Mouse (Mus musculus): ENCODE measurements around the gene Olfr1039. TPM values are rescaled to one million over a fixed set of nuclear protein-coding genes. Genes with fewer than 3 reads are reported as not detected.

The Olfr1039 gene
- polyA plus RNA-seq (2015; fragmentation: Illumina TruSeq; extraction: RNeasy Lipid Tissue Mini Kit (QIAGEN cat#74804); ENCODE audit: low read depth, low replicate concordance), result not detected

GRCm38 (mm10) chr2:86135828-86136227, at the start of gene Olfr1039:
Gene Olfr1039, minus strand, starts transcription at chr2:86135928.

GRCm38 (mm10) chr2:86177720-86178119, 42.0 kb upstream of the Olfr1039 start, which contains the start of gene Olfr1044:
Gene Olfr1044, minus strand, starts transcription at chr2:86177820.

GRCm38 (mm10) chr2:86167422-86167821, 31.7 kb upstream of the Olfr1039 start, which contains the start of gene Olfr1043:
Gene Olfr1043, minus strand, starts transcription at chr2:86167522.

GRCm38 (mm10) chr2:86161738-86162137, 26.0 kb upstream of the Olfr1039 start, which contains the start of gene Olfr1042:
Gene Olfr1042, minus strand, starts transcription at chr2:86161838.

GRCm38 (mm10) chr2:86146632-86147031, 10.9 kb upstream of the Olfr1039 start, which contains the start of gene Olfr1040:
Gene Olfr1040, minus strand, starts transcription at chr2:86146732.

GRCm38 (mm10) chr2:86087285-86087684, 48.4 kb downstream of the Olfr1039 start, which contains the start of gene Olfr1037:
Gene Olfr1037, minus strand, starts transcription at chr2:86087385.

Other genes with a start within 250 kb of the Olfr1039 start
- gene Olfr1024, start 230.9 kb downstream of the Olfr1039 start, polyA plus RNA-seq (2015; fragmentation: Illumina TruSeq; extraction: RNeasy Lipid Tissue Mini Kit (QIAGEN cat#74804); ENCODE audit: low read depth, low replicate concordance), result not detected
- gene Olfr1025-ps1, start 220.7 kb downstream of the Olfr1039 start, polyA plus RNA-seq (2015; fragmentation: Illumina TruSeq; extraction: RNeasy Lipid Tissue Mini Kit (QIAGEN cat#74804); ENCODE audit: low read depth, low replicate concordance), result not detected
- not detected for gene Olfr1026, start 214.4 kb downstream of the Olfr1039 start, polyA plus RNA-seq (2015; fragmentation: Illumina TruSeq; extraction: RNeasy Lipid Tissue Mini Kit (QIAGEN cat#74804); ENCODE audit: low read depth, low replicate concordance)
- not detected for gene Olfr1028, start 185.5 kb downstream of the Olfr1039 start, polyA plus RNA-seq (2015; fragmentation: Illumina TruSeq; extraction: RNeasy Lipid Tissue Mini Kit (QIAGEN cat#74804); ENCODE audit: low read depth, low replicate concordance)
- gene Olfr1029, start 162.0 kb downstream of the Olfr1039 start, polyA plus RNA-seq (2015; fragmentation: Illumina TruSeq; extraction: RNeasy Lipid Tissue Mini Kit (QIAGEN cat#74804); ENCODE audit: low read depth, low replicate concordance), result not detected
- gene Olfr1030, start 156.7 kb downstream of the Olfr1039 start, polyA plus RNA-seq (2015; fragmentation: Illumina TruSeq; extraction: RNeasy Lipid Tissue Mini Kit (QIAGEN cat#74804); ENCODE audit: low read depth, low replicate concordance), result not detected
- gene Olfr1031, start 145.6 kb downstream of the Olfr1039 start, polyA plus RNA-seq (2015; fragmentation: Illumina TruSeq; extraction: RNeasy Lipid Tissue Mini Kit (QIAGEN cat#74804); ENCODE audit: low read depth, low replicate concordance), result not detected
- not detected for gene Olfr1032, start 130.4 kb downstream of the Olfr1039 start, polyA plus RNA-seq (2015; fragmentation: Illumina TruSeq; extraction: RNeasy Lipid Tissue Mini Kit (QIAGEN cat#74804); ENCODE audit: low read depth, low replicate concordance)
- 0.13 TPM for gene Olfr1033, start 115.3 kb downstream of the Olfr1039 start, polyA plus RNA-seq (2015; fragmentation: Illumina TruSeq; extraction: RNeasy Lipid Tissue Mini Kit (QIAGEN cat#74804); ENCODE audit: low read depth, low replicate concordance)
- not detected for gene Olfr1034, start 90.1 kb downstream of the Olfr1039 start, polyA plus RNA-seq (2015; fragmentation: Illumina TruSeq; extraction: RNeasy Lipid Tissue Mini Kit (QIAGEN cat#74804); ENCODE audit: low read depth, low replicate concordance)
- not detected for gene Olfr1036, start 61.9 kb downstream of the Olfr1039 start, polyA plus RNA-seq (2015; fragmentation: Illumina TruSeq; extraction: RNeasy Lipid Tissue Mini Kit (QIAGEN cat#74804); ENCODE audit: low read depth, low replicate concordance)
- gene Olfr1037, start 48.5 kb downstream of the Olfr1039 start, polyA plus RNA-seq (2015; fragmentation: Illumina TruSeq; extraction: RNeasy Lipid Tissue Mini Kit (QIAGEN cat#74804); ENCODE audit: low read depth, low replicate concordance), result not detected
- not detected for gene Olfr1040, start 10.8 kb upstream of the Olfr1039 start, polyA plus RNA-seq (2015; fragmentation: Illumina TruSeq; extraction: RNeasy Lipid Tissue Mini Kit (QIAGEN cat#74804); ENCODE audit: low read depth, low replicate concordance)
- gene Olfr1042, start 25.9 kb upstream of the Olfr1039 start, polyA plus RNA-seq (2015; fragmentation: Illumina TruSeq; extraction: RNeasy Lipid Tissue Mini Kit (QIAGEN cat#74804); ENCODE audit: low read depth, low replicate concordance), result not detected
- not detected for gene Olfr1043, start 31.6 kb upstream of the Olfr1039 start, polyA plus RNA-seq (2015; fragmentation: Illumina TruSeq; extraction: RNeasy Lipid Tissue Mini Kit (QIAGEN cat#74804); ENCODE audit: low read depth, low replicate concordance)
- not detected for gene Olfr1044, start 41.9 kb upstream of the Olfr1039 start, polyA plus RNA-seq (2015; fragmentation: Illumina TruSeq; extraction: RNeasy Lipid Tissue Mini Kit (QIAGEN cat#74804); ENCODE audit: low read depth, low replicate concordance)
- gene Olfr52, start 49.8 kb upstream of the Olfr1039 start, polyA plus RNA-seq (2015; fragmentation: Illumina TruSeq; extraction: RNeasy Lipid Tissue Mini Kit (QIAGEN cat#74804); ENCODE audit: low read depth, low replicate concordance), result not detected
- not detected for gene Olfr1045, start 67.1 kb upstream of the Olfr1039 start, polyA plus RNA-seq (2015; fragmentation: Illumina TruSeq; extraction: RNeasy Lipid Tissue Mini Kit (QIAGEN cat#74804); ENCODE audit: low read depth, low replicate concordance)
- not detected for gene Olfr1046, start 83.4 kb upstream of the Olfr1039 start, polyA plus RNA-seq (2015; fragmentation: Illumina TruSeq; extraction: RNeasy Lipid Tissue Mini Kit (QIAGEN cat#74804); ENCODE audit: low read depth, low replicate concordance)
- gene Olfr1047, start 95.5 kb upstream of the Olfr1039 start, polyA plus RNA-seq (2015; fragmentation: Illumina TruSeq; extraction: RNeasy Lipid Tissue Mini Kit (QIAGEN cat#74804); ENCODE audit: low read depth, low replicate concordance), result not detected
- gene Olfr1048, start 104.4 kb upstream of the Olfr1039 start, polyA plus RNA-seq (2015; fragmentation: Illumina TruSeq; extraction: RNeasy Lipid Tissue Mini Kit (QIAGEN cat#74804); ENCODE audit: low read depth, low replicate concordance), result not detected
- gene Olfr1049, start 122.4 kb upstream of the Olfr1039 start, polyA plus RNA-seq (2015; fragmentation: Illumina TruSeq; extraction: RNeasy Lipid Tissue Mini Kit (QIAGEN cat#74804); ENCODE audit: low read depth, low replicate concordance), result not detected
- not detected for gene Olfr1051, start 143.2 kb upstream of the Olfr1039 start, polyA plus RNA-seq (2015; fragmentation: Illumina TruSeq; extraction: RNeasy Lipid Tissue Mini Kit (QIAGEN cat#74804); ENCODE audit: low read depth, low replicate concordance)
- not detected for gene Olfr1052, start 156.5 kb upstream of the Olfr1039 start, polyA plus RNA-seq (2015; fragmentation: Illumina TruSeq; extraction: RNeasy Lipid Tissue Mini Kit (QIAGEN cat#74804); ENCODE audit: low read depth, low replicate concordance)
- not detected for gene Olfr1053, start 179.4 kb upstream of the Olfr1039 start, polyA plus RNA-seq (2015; fragmentation: Illumina TruSeq; extraction: RNeasy Lipid Tissue Mini Kit (QIAGEN cat#74804); ENCODE audit: low read depth, low replicate concordance)
- not detected for gene Olfr1054, start 199.5 kb upstream of the Olfr1039 start, polyA plus RNA-seq (2015; fragmentation: Illumina TruSeq; extraction: RNeasy Lipid Tissue Mini Kit (QIAGEN cat#74804); ENCODE audit: low read depth, low replicate concordance)
- gene Olfr1055, start 214.4 kb upstream of the Olfr1039 start, polyA plus RNA-seq (2015; fragmentation: Illumina TruSeq; extraction: RNeasy Lipid Tissue Mini Kit (QIAGEN cat#74804); ENCODE audit: low read depth, low replicate concordance), result not detected
- not detected for gene Olfr1056, start 226.5 kb upstream of the Olfr1039 start, polyA plus RNA-seq (2015; fragmentation: Illumina TruSeq; extraction: RNeasy Lipid Tissue Mini Kit (QIAGEN cat#74804); ENCODE audit: low read depth, low replicate concordance)
- gene Olfr1057, start 242.5 kb upstream of the Olfr1039 start, polyA plus RNA-seq (2015; fragmentation: Illumina TruSeq; extraction: RNeasy Lipid Tissue Mini Kit (QIAGEN cat#74804); ENCODE audit: low read depth, low replicate concordance), result not detected